Mouse (Mus musculus) hindbrain, embryonic 12.5 days (tissue): ENCODE results near the gene Med13. TPM values are rescaled to one million over a fixed set of nuclear protein-coding genes. Genes with fewer than 3 reads are reported as not detected.

ENCODE experiments used
- ATAC-seq: fragments of 200-750 bp; cut with Nextera tagmentation; 2 replicates; pipeline ENCODE4 v1.8.0; 2017; ENCODE audit warnings: moderate TSS enrichment; ENCODE audit not compliant: low FRiP score
- H3K27ac ChIP-seq: fragments of 300-500 bp; sonication (generic); 2 replicates; pipeline ENCODE4 v1.5.1; 2016; ENCODE audit warnings: mild to moderate bottlenecking
- H3K27me3 ChIP-seq: fragments of 300-500 bp; sonication (generic); 2 replicates; pipeline ENCODE4 v1.6.1; 2016; ENCODE audit warnings: mild to moderate bottlenecking
- H3K36me3 ChIP-seq: fragments of 300-500 bp; sonication (generic); 2 replicates; pipeline ENCODE4 v1.6.1; 2016; ENCODE audit warnings: mild to moderate bottlenecking
- H3K4me1 ChIP-seq: fragments of 300-500 bp; sonication (generic); 2 replicates; pipeline ENCODE4 v1.6.1; 2016
- H3K4me2 ChIP-seq: fragments of 300-500 bp; sonication (generic); replicated peaks from 2 replicates; pipeline ENCODE4 v1.6.1; 2016; ENCODE audit warnings: mild to moderate bottlenecking
- H3K4me3 ChIP-seq: fragments of 300-500 bp; sonication (generic); 2 replicates; pipeline ENCODE4 v1.5.1; 2016; ENCODE audit warnings: mild to moderate bottlenecking
- H3K9ac ChIP-seq: fragments of 300-500 bp; sonication (generic); 2 replicates; pipeline ENCODE4 v1.6.1; 2016; ENCODE audit warnings: mild to moderate bottlenecking, moderate library complexity
- H3K9me3 ChIP-seq: fragments of 300-500 bp; sonication (generic); replicated peaks from 2 replicates; pipeline ENCODE4 v1.6.1; 2016; ENCODE audit warnings: mild to moderate bottlenecking
- WGBS: fragments of 180-500 bp; shearing (Covaris S2); methylation state at CpG from one replicate; pipeline ENCODE4 v1.1.7; 2016; 5-methylcytosine and 5-hydroxymethylcytosine counted together
- polyA plus RNA-seq: library from polyadenylated mRNA; unstranded; fragments of >200 nt; fragmentation: Nextera tagmentation; extraction: Ambion mirVana; gene quantifications from 2 replicates; pipeline ENCODE4 v1.2.1, GENCODE M21; 2016

The Med13 gene
- polyA plus RNA-seq, 1 experiment from 2014 or later, result 15.1 TPM

DNA sequence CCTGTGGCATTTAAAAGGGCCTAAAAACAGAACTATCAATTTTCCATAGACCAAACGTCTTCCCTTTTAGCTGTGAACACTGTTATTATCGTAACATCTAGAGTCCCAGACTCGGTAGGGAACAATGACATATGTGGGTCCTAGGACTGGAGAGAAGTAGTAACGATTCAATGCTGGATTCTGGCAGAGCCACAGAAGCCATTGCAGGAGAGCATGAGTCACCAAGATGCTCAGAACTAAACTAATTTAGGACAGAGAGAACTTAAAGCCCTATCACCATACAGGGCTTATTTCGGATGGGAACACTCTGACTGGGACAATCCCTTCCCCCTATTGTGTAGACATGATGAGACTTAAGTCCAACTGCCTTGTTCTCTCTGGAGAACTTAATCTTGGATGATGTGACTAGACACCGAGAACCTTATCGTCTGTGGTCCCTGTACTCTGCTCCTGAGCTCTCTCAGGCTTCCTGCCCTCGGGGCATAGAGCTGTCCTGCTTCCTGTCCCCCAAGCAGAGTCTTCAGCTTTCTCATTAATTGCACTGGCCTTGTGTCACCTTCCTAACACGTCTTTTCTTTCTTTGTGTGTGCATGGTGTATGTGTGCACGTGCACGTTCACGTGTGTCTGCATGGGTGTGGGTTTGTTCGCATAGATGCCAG is 31.5 kb upstream of the Med13 start:
- no peaks in the 10 kb centered on the region for H3K9me3 ChIP-seq
- H3K9ac ChIP-seq, result no peak overlapping the region
- no peak for ATAC-seq

DNA sequence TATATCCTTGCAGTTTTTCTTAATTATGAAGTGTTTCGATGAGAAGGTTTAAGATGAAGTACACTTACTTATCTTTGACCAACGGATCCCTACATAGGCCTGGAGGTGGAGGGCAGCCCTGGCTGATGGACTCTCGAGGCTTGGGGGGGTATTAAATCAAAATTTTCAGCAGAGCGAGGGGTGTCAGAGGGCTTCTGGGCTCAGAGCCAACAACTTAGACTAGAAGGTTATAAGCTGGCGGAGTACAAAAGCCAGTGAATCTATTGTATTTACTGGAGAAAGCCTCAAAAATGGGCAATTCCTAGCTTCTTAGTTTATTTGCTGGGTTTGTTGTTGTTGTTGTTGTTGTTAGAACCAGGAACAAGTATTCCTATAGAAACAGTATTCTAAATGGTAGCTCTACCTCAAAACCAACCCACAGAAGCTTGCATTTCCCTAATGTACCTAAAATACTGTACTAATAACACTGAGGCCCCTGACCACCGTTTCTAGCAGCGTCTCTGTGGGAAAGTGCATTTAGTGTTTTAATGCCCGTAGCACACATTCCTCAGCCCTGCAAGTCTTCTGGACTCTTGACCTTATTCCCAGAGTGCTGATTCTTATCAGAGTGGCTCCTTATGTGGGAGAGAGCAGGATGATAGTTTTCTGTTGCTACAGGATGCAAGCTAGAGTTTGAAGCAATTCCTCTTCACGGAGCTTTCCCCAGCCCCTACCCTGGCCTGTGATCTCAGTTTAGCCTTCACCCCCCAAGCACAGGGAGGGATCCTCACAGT is 29.9 kb upstream of the Med13 start:
- WGBS, result 61% methylated on average over 9 of the region's 9 CpGs
- Histone ChIP-seq H3K4me1 (peaks cover 10% of the 10 kb centered on the region; the same call in 1 of the 2 replicates), H3K36me3 (no peaks in the 10 kb centered on the region), H3K9ac (no peak overlapping the region), H3K27ac (no peak overlapping the region), H3K4me3 (no peak overlapping the region), H3K9me3 (no peaks in the 10 kb centered on the region), H3K4me2 (no peak overlapping the region), H3K27me3 (no peaks in the 10 kb centered on the region)
- no peak for ATAC-seq

More for the DNA sequence above, 31.5 kb upstream of the Med13 start:
- Histone ChIP-seq H3K4me1 (peaks cover 10% of the 10 kb centered on the region; the same call in 1 of the 2 replicates), H3K27ac (no peak overlapping the region), H3K4me2 (no peak overlapping the region), H3K4me3 (no peak overlapping the region), H3K36me3 (no peaks in the 10 kb centered on the region), H3K27me3 (no peaks in the 10 kb centered on the region)
- WGBS, result 83% methylated on average over 13 of the region's 13 CpGs

DNA sequence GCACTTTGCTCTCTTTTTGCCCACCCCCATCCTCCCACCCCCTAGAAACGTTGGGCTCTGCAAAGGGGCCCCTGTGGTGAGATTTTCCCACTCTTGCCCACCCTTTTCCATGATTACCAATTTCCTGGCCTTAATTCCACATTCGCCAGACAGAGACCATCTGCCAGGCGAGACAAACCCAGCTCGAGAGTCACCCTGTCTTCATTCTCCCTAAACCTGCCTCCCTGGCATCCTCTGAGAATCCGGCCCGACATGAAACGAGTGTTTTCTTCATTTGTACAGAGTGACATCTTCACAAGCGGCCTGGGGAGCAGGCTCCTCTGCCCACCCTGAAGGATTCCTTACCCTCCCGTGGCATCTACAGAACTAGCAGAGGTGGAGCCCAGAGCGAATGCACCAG is 29.2 kb upstream of the Med13 start:
- WGBS, result 74% methylated on average over 10 of the region's 10 CpGs

DNA sequence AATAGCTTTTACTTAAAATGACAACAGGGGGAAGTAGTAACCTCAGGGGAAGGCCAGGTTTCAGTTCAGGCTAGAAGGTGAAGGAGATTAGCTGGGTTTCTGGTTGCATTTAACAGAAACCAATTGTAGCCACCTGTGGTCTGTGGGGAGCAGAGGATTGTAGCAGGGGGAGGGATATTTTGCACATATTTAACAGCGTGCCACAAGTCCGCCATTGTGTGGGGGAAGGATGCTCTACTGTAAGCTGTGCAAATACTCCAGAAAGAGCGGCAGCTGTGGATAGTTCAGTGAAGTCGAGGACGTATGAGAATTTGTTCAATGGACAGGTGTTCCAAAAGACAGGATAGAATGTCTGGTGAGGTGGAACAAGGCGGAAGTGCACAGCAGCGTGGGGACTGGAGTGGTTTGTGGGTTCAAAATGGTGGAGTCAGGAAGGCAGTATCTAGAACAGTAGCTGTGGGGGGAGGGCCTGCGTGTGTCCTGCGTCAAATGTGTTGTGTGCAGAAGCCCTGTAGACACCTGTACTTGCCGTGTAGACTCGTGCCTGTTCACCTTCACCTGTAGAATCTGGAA is 28.4 kb upstream of the Med13 start:
- no peak overlapping the region for H3K27ac ChIP-seq
- H3K4me2 ChIP-seq, result no peak overlapping the region
- no peak for ATAC-seq
- H3K4me1 ChIP-seq, result peaks cover 10% of the 10 kb centered on the region; the same call in 1 of the 2 replicates
- H3K9me3 ChIP-seq, result no peaks in the 10 kb centered on the region
- WGBS, result 89% methylated on average over 11 of the region's 11 CpGs
- no peaks in the 10 kb centered on the region for H3K27me3 ChIP-seq
- no peak overlapping the region for H3K4me3 ChIP-seq
- no peak overlapping the region for H3K9ac ChIP-seq
- no peaks in the 10 kb centered on the region for H3K36me3 ChIP-seq

More for the DNA sequence above, 29.2 kb upstream of the Med13 start:
- Histone ChIP-seq H3K27me3 (no peaks in the 10 kb centered on the region), H3K4me1 (peaks cover 10% of the 10 kb centered on the region; the same call in 1 of the 2 replicates), H3K9ac (no peak overlapping the region), H3K4me3 (no peak overlapping the region), H3K36me3 (no peaks in the 10 kb centered on the region), H3K4me2 (no peak overlapping the region), H3K9me3 (no peaks in the 10 kb centered on the region), H3K27ac (no peak overlapping the region)
- no peak for ATAC-seq

DNA sequence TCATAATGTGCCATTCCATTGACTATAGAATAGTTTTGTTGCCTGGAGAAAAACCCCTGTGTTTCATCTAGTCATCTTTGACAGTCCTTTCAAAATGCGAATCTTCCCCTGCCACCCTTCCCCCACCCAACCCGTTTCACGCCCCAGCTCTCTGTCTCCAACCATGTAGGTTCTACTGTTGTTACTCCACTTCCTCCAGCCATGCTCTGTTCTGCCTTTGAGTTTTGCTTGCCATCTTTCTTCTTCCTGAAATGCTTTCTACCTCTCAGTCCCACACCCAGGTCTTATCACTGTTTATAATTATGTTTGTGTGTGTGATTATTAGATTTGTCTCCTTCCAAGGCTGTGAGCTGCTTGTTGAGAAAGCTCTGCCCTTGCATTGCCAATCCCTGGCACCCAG is 26.7 kb upstream of the Med13 start:
- no peak for ATAC-seq
- 88% methylated on average over 3 of the region's 3 CpGs for WGBS

DNA sequence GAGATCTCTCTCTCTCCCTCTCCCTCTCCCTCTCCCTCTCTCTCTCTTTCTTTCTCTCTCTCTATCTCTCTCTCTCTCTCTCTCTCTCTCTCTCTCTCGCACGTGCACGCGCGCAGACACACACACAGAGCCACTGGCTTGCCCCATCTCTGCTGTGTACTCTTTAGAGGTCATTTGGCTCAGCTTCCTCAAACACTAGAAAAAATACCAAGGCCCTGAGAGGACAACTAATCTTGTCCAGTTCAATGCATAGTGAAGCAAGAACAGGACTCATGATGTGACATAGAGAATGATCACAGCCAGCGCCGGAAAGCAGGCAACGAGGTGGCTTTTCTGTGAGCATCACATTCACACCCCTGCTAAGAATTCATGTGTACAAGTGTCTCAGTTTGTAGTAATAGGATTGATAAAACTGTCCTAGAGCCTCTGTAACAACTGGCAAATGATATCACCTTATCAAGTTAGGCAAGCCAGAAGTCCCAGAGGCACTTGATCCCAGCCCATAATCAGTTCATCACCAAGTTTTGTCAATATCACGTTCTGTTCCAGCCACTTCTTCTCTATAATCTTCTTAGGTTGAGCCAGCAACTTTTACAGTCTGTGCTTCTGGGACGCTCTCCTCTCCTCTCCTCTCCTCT is 25.2 kb upstream of the Med13 start:
- no peak for ATAC-seq
- Histone ChIP-seq H3K9me3 (no peaks in the 10 kb centered on the region), H3K27ac (no peak overlapping the region), H3K4me2 (no peak overlapping the region), H3K4me1 (peaks cover 8% of the 10 kb centered on the region; the same call in 1 of the 2 replicates), H3K36me3 (no peaks in the 10 kb centered on the region), H3K27me3 (no peaks in the 10 kb centered on the region), H3K9ac (no peak overlapping the region), H3K4me3 (no peak overlapping the region)
- WGBS, result 92% methylated on average over 10 of the region's 10 CpGs

More for the DNA sequence above, 26.7 kb upstream of the Med13 start:
- Histone ChIP-seq H3K4me3 (no peak overlapping the region), H3K4me1 (peaks cover 10% of the 10 kb centered on the region; the same call in 1 of the 2 replicates), H3K9ac (no peak overlapping the region), H3K9me3 (no peaks in the 10 kb centered on the region), H3K27ac (no peak overlapping the region), H3K27me3 (no peaks in the 10 kb centered on the region), H3K4me2 (no peak overlapping the region), H3K36me3 (no peaks in the 10 kb centered on the region)

DNA sequence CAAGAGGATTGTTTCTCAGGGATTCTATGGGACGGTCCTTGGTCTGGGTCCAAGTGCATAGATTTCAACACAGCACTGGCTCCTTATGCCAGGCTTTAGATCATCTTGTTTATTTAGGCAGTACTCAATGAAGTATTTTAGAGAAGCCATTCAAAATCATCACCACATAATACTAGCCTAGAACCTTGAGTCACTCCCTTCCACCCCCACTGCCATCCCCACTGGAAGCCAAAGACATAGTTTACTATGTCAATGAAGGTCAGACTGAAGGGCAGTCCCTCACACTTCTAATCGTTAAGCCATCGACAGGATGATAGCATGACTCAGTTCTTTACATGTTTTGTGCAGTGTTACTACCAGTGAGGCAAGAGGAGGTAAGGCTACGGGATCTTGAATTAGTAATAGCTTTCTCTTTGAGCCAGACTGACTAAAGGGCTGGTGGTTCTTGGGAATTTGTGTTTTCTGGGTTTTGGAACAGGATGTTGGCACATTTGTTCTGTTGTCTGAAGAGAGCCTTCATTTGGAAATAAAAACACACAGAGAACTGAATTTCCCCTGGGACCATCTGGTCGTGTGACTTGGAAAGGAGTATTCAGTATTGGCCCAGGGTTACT is 24.2 kb upstream of the Med13 start:
- H3K9ac ChIP-seq, result no peak overlapping the region
- H3K9me3 ChIP-seq, result no peaks in the 10 kb centered on the region
- no peak overlapping the region for H3K4me2 ChIP-seq
- H3K36me3 ChIP-seq, result no peaks in the 10 kb centered on the region
- no peak for ATAC-seq
- WGBS, result 74% methylated on average over 5 of the region's 5 CpGs
- H3K4me3 ChIP-seq, result no peak overlapping the region
- no peak overlapping the region for H3K27ac ChIP-seq
- no peaks in the 10 kb centered on the region for H3K27me3 ChIP-seq
- 0 out of 2 replicates have a peak, but pooled peaks cover 2% of the 10 kb centered on the region for H3K4me1 ChIP-seq

DNA sequence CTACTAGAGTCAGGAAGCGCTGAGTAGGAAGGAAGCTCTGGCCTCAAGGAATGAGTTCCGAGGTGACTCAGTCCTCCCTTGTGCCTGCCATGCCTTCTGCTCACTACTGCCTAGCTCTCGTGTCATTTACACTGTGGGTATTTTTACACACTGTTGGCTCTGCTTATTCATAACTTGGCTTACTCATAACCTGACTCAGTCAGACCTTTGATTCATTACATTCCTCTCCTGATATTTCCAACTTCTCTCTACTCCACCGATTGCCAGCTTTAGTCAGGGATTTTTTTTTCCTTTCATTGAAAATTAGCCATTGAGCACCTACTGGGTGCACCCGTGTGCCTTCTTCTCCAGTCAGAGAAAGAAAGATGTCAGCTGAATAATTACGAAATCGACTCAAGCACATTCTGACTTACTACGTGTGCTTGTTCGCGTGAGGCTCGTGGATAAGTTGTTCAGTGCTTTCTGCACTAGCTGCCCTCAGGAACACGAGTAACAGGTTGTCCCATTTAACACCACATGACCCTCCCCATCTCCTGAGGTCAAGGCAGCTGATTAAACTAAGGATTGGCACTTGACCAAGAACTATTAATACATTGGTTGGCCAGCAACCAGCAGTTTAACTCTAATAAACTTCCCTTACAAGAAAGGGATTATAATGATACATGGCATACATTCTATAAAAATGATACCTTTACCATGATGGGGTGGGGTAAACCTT is 23.3 kb upstream of the Med13 start:
- 86% methylated on average over 12 of the region's 12 CpGs for WGBS
- Histone ChIP-seq H3K36me3 (no peaks in the 10 kb centered on the region), H3K4me1 (0 out of 2 replicates have a peak, but pooled peaks cover 2% of the 10 kb centered on the region)

DNA sequence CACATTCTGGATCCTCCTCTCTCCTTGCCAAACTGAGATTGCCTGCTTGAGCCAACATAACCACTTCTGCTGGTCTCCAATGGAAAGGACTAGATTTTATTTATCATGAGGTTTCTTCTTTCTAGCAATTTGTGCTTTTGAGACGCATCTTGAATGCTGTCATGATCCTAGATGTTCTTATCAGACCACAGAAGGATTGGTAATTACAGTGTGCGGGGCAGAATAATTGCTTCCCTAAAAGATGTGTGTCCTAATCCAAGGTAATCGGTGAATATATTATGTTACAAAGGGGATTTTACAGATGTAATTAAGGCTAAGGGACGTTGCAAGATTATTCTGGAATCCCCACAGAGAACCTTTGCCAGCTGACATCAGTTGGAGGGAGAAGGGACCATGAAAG is 21.6 kb upstream of the Med13 start:
- Histone ChIP-seq H3K4me1 (no peaks in the 10 kb centered on the region), H3K27ac (no peak overlapping the region), H3K9ac (no peak overlapping the region), H3K4me3 (no peak overlapping the region), H3K27me3 (no peaks in the 10 kb centered on the region), H3K9me3 (no peaks in the 10 kb centered on the region), H3K4me2 (no peak overlapping the region), H3K36me3 (no peaks in the 10 kb centered on the region)
- 72% methylated on average over 4 of the region's 4 CpGs for WGBS
- ATAC-seq, result no peak

More for the DNA sequence above, 23.3 kb upstream of the Med13 start:
- no peak overlapping the region for H3K9ac ChIP-seq
- no peak for ATAC-seq
- H3K9me3 ChIP-seq, result no peaks in the 10 kb centered on the region
- no peak overlapping the region for H3K4me3 ChIP-seq
- H3K27me3 ChIP-seq, result no peaks in the 10 kb centered on the region
- H3K4me2 ChIP-seq, result no peak overlapping the region
- H3K27ac ChIP-seq, result no peak overlapping the region

DNA sequence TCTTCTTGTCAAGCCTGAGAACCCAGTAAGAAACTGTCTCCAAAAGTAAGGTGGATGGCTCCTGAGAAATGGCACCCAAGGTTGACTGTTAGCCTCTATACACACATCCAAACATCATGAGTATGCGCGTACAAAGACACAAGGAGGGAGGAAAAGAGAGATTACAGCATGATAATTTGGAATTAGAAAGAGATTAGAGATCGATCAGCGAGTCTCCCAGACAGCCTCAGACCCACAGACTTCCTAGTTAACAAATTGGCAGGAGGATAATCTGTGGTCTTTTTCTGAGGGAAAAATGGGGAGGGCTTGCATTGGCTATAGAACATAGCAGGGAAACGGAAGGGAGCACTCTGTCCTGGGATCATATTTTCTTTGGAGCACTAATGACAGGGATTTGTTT is 20.4 kb upstream of the Med13 start:
- no peak overlapping the region for H3K4me2 ChIP-seq
- ATAC-seq, result no peak
- no peak overlapping the region for H3K9ac ChIP-seq
- H3K36me3 ChIP-seq, result no peaks in the 10 kb centered on the region
- H3K9me3 ChIP-seq, result no peaks in the 10 kb centered on the region
- WGBS, result 89% methylated on average over 5 of the region's 5 CpGs
- no peak overlapping the region for H3K27ac ChIP-seq
- no peaks in the 10 kb centered on the region for H3K27me3 ChIP-seq
- no peaks in the 10 kb centered on the region for H3K4me1 ChIP-seq
- no peak overlapping the region for H3K4me3 ChIP-seq

DNA sequence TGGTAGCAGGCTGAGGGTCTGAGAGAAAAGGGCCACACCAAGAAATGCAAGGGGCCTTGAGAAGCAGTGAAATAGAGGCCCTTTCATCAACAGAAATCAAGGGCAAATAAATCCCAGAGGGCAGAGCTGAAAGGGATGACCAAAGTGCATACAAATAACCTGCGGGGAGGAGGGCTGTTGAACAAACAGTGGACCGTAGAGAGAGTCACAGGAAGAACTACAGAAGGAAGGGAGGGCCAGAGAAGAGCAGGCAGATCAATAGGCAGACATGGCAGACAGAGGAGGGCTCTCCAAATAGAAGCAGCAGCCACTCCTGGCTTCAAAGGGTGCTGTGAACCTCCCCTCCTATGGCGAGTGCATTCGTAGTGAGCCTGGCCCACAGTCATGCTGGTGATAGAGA is 19.3 kb upstream of the Med13 start:
- Histone ChIP-seq H3K9me3 (no peaks in the 10 kb centered on the region), H3K27me3 (no peaks in the 10 kb centered on the region), H3K4me1 (no peaks in the 10 kb centered on the region), H3K27ac (no peak overlapping the region), H3K36me3 (no peaks in the 10 kb centered on the region), H3K4me3 (no peak overlapping the region), H3K4me2 (no peak overlapping the region), H3K9ac (no peak overlapping the region)
- 77% methylated on average over 4 of the region's 4 CpGs for WGBS
- ATAC-seq, result no peak
